Mouse (Mus musculus) spleen, postnatal 36 days (tissue): Measurements from ENCODE around the gene Wnk1.

Experiments
- DNase-seq, 2 experiments: peaks; one replicate each; pipeline ENCODE4 v3.0.0; 2022; ENCODE audit warnings: low spot score in 2 of 2, mixed read lengths in 1 of 2

Gene Wnk1

GRCm38 (mm10) chr6:119905461-119905860 lies 133.0 kb downstream of the Wnk1 start:
- DNase-seq: no peak

GRCm38 (mm10) chr6:119903081-119903789 lies 135.2 kb downstream of the Wnk1 start:
- no peak for DNase-seq

- peak; percentile 80 to 83 for DNase-seq
Measured at GRCm38 (mm10) chr6:119902204-119903080, 136.0 kb downstream of the Wnk1 start, which contains the start of gene Rad52. Rad52 (plus strand) TSS chr6:119902698.

GRCm38 (mm10) chr6:119892711-119893110 lies 145.8 kb downstream of the Wnk1 start:
- no peak for DNase-seq

GRCm38 (mm10) chr6:119883151-119883550 lies 155.3 kb downstream of the Wnk1 start:
- no peak for DNase-seq
